Mouse (Mus musculus) midbrain, embryonic 12.5 days (tissue): ENCODE data around the gene Slc36a1. TPM values are rescaled to one million over a fixed set of nuclear protein-coding genes. Genes with fewer than 3 reads are reported as not detected.

Source experiments
- ATAC-seq: fragments of 200-750 bp; cut with Nextera tagmentation; 2 replicates; pipeline ENCODE4 v1.8.0; 2017; ENCODE audit warnings: low read depth, moderate TSS enrichment, moderate library complexity; ENCODE audit not compliant: low FRiP score
- H3K27ac ChIP-seq: fragments of 300-500 bp; sonication (generic); replicated peaks from 2 replicates; pipeline ENCODE4 v1.5.1; 2016; ENCODE audit warnings: mild to moderate bottlenecking
- H3K27me3 ChIP-seq: fragments of 300-500 bp; sonication (generic); 2 replicates; pipeline ENCODE4 v1.6.1; 2016; ENCODE audit warnings: mild to moderate bottlenecking
- H3K36me3 ChIP-seq: fragments of 300-500 bp; sonication (generic); 2 replicates; pipeline ENCODE4 v1.6.1; 2016
- H3K4me1 ChIP-seq: fragments of 300-500 bp; sonication (generic); 2 replicates; pipeline ENCODE4 v1.6.1; 2016
- H3K4me2 ChIP-seq: fragments of 300-500 bp; sonication (generic); replicated peaks from 2 replicates; pipeline ENCODE4 v1.6.1; 2016; ENCODE audit warnings: mild to moderate bottlenecking, moderate library complexity
- H3K4me3 ChIP-seq: fragments of 300-500 bp; sonication (generic); 2 replicates; pipeline ENCODE4 v1.5.1; 2016; ENCODE audit warnings: mild to moderate bottlenecking
- H3K9ac ChIP-seq: fragments of 300-500 bp; sonication (generic); replicated peaks from 2 replicates; pipeline ENCODE4 v1.6.1; 2016; ENCODE audit warnings: mild to moderate bottlenecking, moderate library complexity
- H3K9me3 ChIP-seq: fragments of 300-500 bp; sonication (generic); 2 replicates; pipeline ENCODE4 v1.6.1; 2016; ENCODE audit warnings: mild to moderate bottlenecking
- WGBS: fragments of 180-500 bp; shearing (Covaris S2); methylation state at CpG from one replicate; pipeline ENCODE4 v1.1.7; 2016; 5-methylcytosine and 5-hydroxymethylcytosine counted together
- polyA plus RNA-seq: library from polyadenylated mRNA; unstranded; fragments of >200 nt; fragmentation: Nextera tagmentation; extraction: Ambion mirVana; gene quantifications from 2 replicates; pipeline ENCODE4 v1.2.1, GENCODE M21; 2016

The Slc36a1 gene
- polyA plus RNA-seq, 1 experiment from 2014 or later, result 1.5 TPM

DNA sequence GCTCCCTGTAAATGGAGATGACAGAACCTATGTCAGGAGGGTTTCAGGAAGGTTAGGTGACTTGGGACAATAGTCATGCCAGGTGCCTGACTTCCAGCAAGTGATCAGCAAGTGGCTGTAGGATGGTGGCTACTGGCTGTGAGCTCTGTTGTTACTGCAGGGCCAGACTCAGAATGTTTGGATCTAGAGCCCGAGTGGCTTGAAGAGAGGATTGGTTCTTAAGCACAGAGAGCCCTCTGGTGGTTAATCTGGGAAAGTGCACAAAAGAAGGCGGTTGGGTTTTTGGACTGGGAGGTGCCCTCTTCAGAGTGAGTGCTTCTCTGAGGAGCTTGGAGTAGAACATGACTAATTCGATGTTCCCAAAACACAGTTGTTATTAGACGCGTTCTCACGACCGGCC, 36.4 kb downstream of the Slc36a1 start:
- ATAC-seq, result no peak
- no peak overlapping the region for H3K4me3 ChIP-seq
- no peak overlapping the region for H3K9ac ChIP-seq
- 61% methylated on average over 7 of the region's 7 CpGs for WGBS
- no peak overlapping the region for H3K27ac ChIP-seq
- H3K9me3 ChIP-seq, result no peaks in the 10 kb centered on the region
- H3K4me2 ChIP-seq, result no peak overlapping the region
- no peaks in the 10 kb centered on the region for H3K36me3 ChIP-seq
- no peaks in the 10 kb centered on the region for H3K27me3 ChIP-seq
- no peaks in the 10 kb centered on the region for H3K4me1 ChIP-seq

DNA sequence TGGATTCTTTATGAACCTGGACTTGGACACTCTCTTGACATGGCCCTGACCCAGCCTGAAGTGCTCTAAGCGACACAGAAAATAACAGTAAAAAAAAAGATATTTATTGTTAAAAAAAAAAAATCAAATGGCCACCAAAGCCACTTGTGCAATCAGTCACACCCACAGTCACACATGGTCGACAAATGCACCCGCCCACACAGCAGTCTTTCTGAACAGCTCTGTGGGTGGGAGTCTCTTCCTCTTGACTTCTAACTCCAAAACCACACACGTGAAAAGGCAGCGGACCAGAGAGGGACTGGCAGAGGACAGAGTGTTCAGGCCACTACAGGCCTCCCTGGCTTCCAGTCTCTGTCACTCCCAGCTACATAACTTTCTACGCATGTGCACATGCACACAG, 46.4 kb downstream of the Slc36a1 start:
- ATAC-seq, result no peak
- WGBS, result 75% methylated on average over 6 of the region's 6 CpGs

DNA sequence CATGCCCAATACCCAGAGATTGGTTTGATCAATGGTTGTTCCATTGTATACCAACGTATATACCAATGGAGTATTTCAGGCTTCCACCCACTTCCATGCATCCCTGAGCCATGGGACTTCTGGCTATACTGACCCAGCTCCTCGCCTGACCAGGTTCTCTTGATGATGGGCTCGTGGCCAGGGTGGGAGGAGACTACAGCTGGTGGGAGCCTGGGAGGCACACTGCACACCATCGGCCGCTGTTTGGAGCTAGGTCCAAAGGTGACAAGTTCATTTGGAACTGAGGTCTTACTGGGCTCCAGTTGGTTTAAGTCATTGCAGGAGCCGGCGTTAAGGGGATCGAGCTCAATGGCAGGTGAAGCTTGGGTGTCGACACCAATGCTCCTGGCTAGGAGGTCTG, 49.2 kb downstream of the Slc36a1 start:
- no peaks in the 10 kb centered on the region for H3K27me3 ChIP-seq
- H3K9me3 ChIP-seq, result no peaks in the 10 kb centered on the region
- no peak for ATAC-seq
- no peaks in the 10 kb centered on the region for H3K36me3 ChIP-seq
- H3K4me3 ChIP-seq, result no peak overlapping the region
- 93% methylated on average over 9 of the region's 9 CpGs for WGBS
- no peak overlapping the region for H3K27ac ChIP-seq
- H3K9ac ChIP-seq, result no peak overlapping the region
- no peaks in the 10 kb centered on the region for H3K4me1 ChIP-seq
- no peak overlapping the region for H3K4me2 ChIP-seq

More for the DNA sequence above, 46.4 kb downstream of the Slc36a1 start:
- no peaks in the 10 kb centered on the region for H3K27me3 ChIP-seq
- no peaks in the 10 kb centered on the region for H3K9me3 ChIP-seq
- no peak overlapping the region for H3K27ac ChIP-seq
- H3K9ac ChIP-seq, result no peak overlapping the region
- H3K4me2 ChIP-seq, result no peak overlapping the region
- no peaks in the 10 kb centered on the region for H3K4me1 ChIP-seq
- H3K36me3 ChIP-seq, result no peaks in the 10 kb centered on the region
- H3K4me3 ChIP-seq, result no peak overlapping the region

DNA sequence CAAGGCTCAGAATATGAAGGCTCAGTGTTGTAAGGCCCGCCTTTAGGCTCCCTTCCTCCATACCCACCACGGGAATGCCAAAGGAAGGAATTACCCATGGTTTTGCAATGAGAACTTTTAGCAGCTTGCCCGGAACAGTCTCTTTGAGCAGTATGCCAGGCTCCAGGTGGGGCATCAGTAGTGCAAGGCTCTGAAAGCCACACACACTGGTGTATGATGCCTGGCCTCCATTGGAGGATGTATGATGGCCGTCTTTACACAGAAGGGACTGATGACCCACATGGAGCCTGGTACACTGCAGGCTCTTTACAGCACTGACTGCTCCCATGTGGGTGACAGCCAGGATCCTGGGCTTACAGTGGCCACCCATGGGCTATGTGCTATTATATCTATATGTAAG, 57.0 kb downstream of the Slc36a1 start:
- no peaks in the 10 kb centered on the region for H3K27me3 ChIP-seq
- ATAC-seq, result no peak
- WGBS, result 88% methylated on average over 4 of the region's 4 CpGs

DNA sequence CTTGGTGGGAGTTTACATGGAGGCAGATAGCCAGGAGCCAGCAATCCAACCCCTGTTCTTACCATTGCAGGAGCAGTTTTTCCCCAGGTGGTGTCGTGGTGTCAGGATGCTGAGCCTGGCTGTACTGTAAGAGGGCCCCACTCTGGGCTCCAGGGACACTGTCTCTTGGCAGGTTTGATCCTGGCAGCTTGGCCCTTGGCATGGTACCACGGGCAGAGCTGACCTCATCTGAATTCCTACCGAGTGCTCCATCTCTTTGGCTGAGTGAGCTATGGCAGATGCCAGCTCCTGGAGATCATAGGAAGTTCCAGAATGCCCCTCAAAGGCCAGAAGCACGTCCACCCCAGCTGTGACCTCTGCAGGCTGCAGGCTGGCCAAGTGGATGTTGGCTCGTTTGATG, 57.9 kb downstream of the Slc36a1 start:
- ATAC-seq, result no peak
- Histone ChIP-seq H3K4me1 (no peaks in the 10 kb centered on the region), H3K27ac (no peak overlapping the region), H3K36me3 (no peaks in the 10 kb centered on the region), H3K9me3 (no peaks in the 10 kb centered on the region), H3K4me3 (no peak overlapping the region), H3K4me2 (no peak overlapping the region), H3K9ac (no peak overlapping the region), H3K27me3 (no peaks in the 10 kb centered on the region)
- WGBS, result 71% methylated on average over 5 of the region's 5 CpGs

More for the DNA sequence above, 57.0 kb downstream of the Slc36a1 start:
- no peak overlapping the region for H3K27ac ChIP-seq
- no peaks in the 10 kb centered on the region for H3K9me3 ChIP-seq
- no peaks in the 10 kb centered on the region for H3K4me1 ChIP-seq
- H3K9ac ChIP-seq, result no peak overlapping the region
- H3K4me2 ChIP-seq, result no peak overlapping the region
- H3K36me3 ChIP-seq, result no peaks in the 10 kb centered on the region
- no peak overlapping the region for H3K4me3 ChIP-seq

DNA sequence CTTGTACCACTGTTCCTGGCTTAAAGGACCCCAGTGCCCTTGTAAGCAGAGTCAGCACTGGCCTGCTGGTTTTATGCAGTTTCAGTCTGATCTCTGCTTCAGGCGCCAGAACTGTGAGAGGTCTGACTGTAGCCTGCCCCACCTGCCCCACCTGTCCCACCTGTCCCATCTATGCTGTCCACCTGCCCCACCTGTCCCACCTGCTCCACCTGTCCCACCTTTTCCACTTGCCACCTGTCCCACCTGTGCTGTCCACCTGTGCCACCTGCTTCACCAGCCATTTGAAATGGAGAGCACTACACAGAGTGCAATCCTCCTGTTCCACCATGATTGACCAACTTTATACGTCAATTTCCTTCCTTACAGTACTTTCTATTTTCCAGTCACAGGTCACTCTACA, 60.2 kb downstream of the Slc36a1 start:
- H3K4me1 ChIP-seq, result no peaks in the 10 kb centered on the region
- 85% methylated on average over 2 of the region's 2 CpGs for WGBS
- ATAC-seq, result no peak
- H3K27ac ChIP-seq, result no peak overlapping the region
- no peak overlapping the region for H3K4me2 ChIP-seq
- no peak overlapping the region for H3K9ac ChIP-seq
- H3K9me3 ChIP-seq, result no peaks in the 10 kb centered on the region
- H3K27me3 ChIP-seq, result 0 out of 2 replicates have a peak, but pooled peaks cover 3% of the 10 kb centered on the region
- no peak overlapping the region for H3K4me3 ChIP-seq
- H3K36me3 ChIP-seq, result no peaks in the 10 kb centered on the region

DNA sequence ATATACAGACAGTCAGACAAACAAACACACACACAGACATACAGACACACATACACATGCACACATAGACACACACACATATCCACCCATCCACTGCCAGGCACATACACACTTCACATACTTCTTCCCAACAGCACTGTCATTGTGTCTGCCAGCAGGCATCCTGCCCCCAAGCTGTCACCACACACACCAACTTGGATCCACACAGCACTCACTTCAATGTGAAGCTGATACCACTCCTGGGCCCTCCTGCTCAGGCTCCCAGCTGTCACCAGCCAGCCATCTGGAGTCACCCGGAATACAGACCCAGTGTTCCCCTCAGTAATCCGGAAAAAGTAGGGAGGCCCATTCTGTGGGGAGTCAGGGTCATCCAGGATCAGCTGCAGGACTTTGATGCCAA, 61.5 kb downstream of the Slc36a1 start:
- Histone ChIP-seq H3K27me3 (0 out of 2 replicates have a peak, but pooled peaks cover 3% of the 10 kb centered on the region), H3K27ac (no peak overlapping the region), H3K9ac (no peak overlapping the region), H3K9me3 (no peaks in the 10 kb centered on the region), H3K4me2 (no peak overlapping the region), H3K4me3 (no peak overlapping the region), H3K4me1 (no peaks in the 10 kb centered on the region), H3K36me3 (no peaks in the 10 kb centered on the region)
- no peak for ATAC-seq
- WGBS, result 56% methylated on average over 2 of the region's 2 CpGs

DNA sequence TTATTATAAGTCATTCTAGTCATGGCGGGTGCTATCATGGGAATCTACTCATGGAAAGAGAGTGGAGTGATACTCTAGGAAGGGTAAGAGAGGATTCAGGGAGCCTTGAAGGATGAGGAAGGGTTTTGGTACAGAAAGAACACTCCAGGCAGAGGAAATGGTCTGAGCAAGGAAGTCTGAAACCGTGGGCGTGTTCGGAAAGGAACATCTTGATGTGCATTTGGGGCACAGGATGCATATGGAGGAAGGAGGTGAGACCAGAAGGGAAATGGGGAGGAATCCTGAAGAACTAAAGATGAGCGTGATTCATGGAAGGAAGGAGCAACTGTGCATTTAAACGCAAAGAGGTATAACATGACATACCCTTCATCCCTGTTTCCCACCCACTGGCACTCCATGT, 64.4 kb downstream of the Slc36a1 start:
- Histone ChIP-seq H3K27me3 (0 out of 2 replicates have a peak, but pooled peaks cover 3% of the 10 kb centered on the region), H3K4me3 (no peak overlapping the region), H3K9me3 (no peaks in the 10 kb centered on the region), H3K36me3 (no peaks in the 10 kb centered on the region), H3K27ac (no peak overlapping the region), H3K9ac (no peak overlapping the region), H3K4me2 (no peak overlapping the region), H3K4me1 (no peaks in the 10 kb centered on the region)
- 93% methylated on average over 6 of the region's 6 CpGs for WGBS
- ATAC-seq, result no peak

DNA sequence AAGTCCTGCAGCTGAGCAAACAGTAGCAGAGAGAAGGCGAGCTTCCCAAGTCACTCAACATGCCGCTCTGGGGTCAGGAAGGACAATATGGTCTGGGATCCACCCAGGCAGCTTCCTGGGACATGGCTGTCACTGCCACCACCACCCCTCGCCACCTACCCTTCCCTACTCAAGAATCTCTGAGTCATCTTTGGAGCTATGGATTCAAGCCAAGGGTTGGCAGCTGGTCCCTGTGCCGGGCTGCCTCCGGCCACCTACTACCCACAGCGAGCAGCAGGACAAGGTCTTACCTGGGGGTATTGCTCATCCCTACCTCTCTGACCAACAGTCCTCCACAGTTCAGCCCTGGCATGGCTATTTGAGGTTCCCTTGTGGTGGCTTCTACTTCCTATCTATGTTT, 70.6 kb downstream of the Slc36a1 start:
- Histone ChIP-seq H3K27me3 (no peaks in the 10 kb centered on the region), H3K4me2 (no peak overlapping the region), H3K4me1 (no peaks in the 10 kb centered on the region), H3K36me3 (no peaks in the 10 kb centered on the region), H3K9ac (no peak overlapping the region), H3K27ac (no peak overlapping the region), H3K4me3 (no peak overlapping the region), H3K9me3 (no peaks in the 10 kb centered on the region)
- no peak for ATAC-seq
- WGBS, result 81% methylated on average over 6 of the region's 6 CpGs

Other genes with a start within 250 kb of the Slc36a1 start
- 12.6 and 13.6 TPM in 2 replicates for gene Tnip1, start 241.4 kb upstream of the Slc36a1 start, polyA plus RNA-seq
- gene Anxa6, start 170.9 kb upstream of the Slc36a1 start, polyA plus RNA-seq, result 65.1 and 82.3 TPM in 2 replicates
- 0.25 TPM in 1 of 2 replicates, not detected in the other for gene Ccdc69, start 126.2 kb upstream of the Slc36a1 start, polyA plus RNA-seq
- gene Gm2a, start 106.2 kb upstream of the Slc36a1 start, polyA plus RNA-seq, result 12.8 and 14.0 TPM in 2 replicates
- gene Slc36a3, start 52.6 kb upstream of the Slc36a1 start, polyA plus RNA-seq, result not detected in 2 replicates
- gene Slc36a2, start 19.3 kb upstream of the Slc36a1 start, polyA plus RNA-seq, result not detected in 2 replicates
- 0.03 and 0.05 TPM in 2 replicates for gene Fat2, start 132.2 kb downstream of the Slc36a1 start, polyA plus RNA-seq
- gene Sparc, start 218.8 kb downstream of the Slc36a1 start, polyA plus RNA-seq, result 470 and 579 TPM in 2 replicates